Mouse (Mus musculus): ENCODE results near the gene Tmc5. TPM values are rescaled to one million over a fixed set of nuclear protein-coding genes. Genes with fewer than 3 reads are reported as not detected.

Tmc5 gene
- polyA plus RNA-seq, 2 experiments = 0.15 to 0.29 TPM

DNA sequence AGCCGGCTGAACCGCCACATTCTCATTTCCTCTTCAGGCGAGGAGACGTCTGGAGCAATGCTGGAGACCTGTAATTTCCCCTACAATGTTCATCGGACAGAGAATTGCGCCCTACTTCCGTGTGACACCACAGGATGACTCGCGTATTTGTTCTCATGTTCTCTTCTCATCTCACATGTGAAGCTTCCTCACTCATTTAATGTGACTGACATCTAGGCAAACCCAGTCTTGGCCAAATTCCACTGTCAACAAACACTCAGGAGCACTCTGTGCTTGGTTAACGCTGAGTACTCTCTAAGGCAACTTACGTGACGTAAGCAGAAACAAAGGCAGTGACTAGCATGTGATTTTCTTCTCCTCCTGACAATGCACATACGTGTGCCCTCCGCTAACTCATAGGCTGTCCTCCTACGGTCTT, 106.1 kb downstream of the Tmc5 start:
- 0 out of 2 replicates have a peak, but pooled peaks cover 3% of the 10 kb centered on the region for H3K4me1 ChIP-seq (ENCODE audit: control insufficient read depth, insufficient read depth, low read length)
- no peaks in the 10 kb centered on the region for H3K27me3 ChIP-seq (ENCODE audit: control insufficient read depth, insufficient read depth, low read length)
- H3K4me2 ChIP-seq (replicated peaks; ENCODE audit: low read depth, low read length, severe bottlenecking) = no peak overlapping the region
- no peak for TF ChIP-seq POLR2A (IDR thresholded peaks at IDR 0.05; ENCODE audit: borderline replicate concordance, extremely low read depth, insufficient read depth, insufficient read length)
- peaks cover 12% of the 10 kb centered on the region for H3K36me3 ChIP-seq (ENCODE audit: control insufficient read depth, insufficient read depth, low read length)
- H3K9me3 ChIP-seq (ENCODE audit: control insufficient read depth, low read length) = no peaks in the 10 kb centered on the region
- no peak overlapping the region for H3K27ac ChIP-seq (replicated peaks; ENCODE audit: low read depth, low read length)
- no peak for ATAC-seq (ENCODE audit: low FRiP score, low read depth)
- WGBS = 92% methylated on average over 15 of the region's 15 CpGs
- no peak for DNase-seq (ENCODE audit: low spot score)
- H3K9ac ChIP-seq (ENCODE audit: low read depth, low read length, severe bottlenecking) = no peak overlapping the region
- H3K4me3 ChIP-seq (replicated peaks; ENCODE audit: low read length) = no peak overlapping the region

DNA sequence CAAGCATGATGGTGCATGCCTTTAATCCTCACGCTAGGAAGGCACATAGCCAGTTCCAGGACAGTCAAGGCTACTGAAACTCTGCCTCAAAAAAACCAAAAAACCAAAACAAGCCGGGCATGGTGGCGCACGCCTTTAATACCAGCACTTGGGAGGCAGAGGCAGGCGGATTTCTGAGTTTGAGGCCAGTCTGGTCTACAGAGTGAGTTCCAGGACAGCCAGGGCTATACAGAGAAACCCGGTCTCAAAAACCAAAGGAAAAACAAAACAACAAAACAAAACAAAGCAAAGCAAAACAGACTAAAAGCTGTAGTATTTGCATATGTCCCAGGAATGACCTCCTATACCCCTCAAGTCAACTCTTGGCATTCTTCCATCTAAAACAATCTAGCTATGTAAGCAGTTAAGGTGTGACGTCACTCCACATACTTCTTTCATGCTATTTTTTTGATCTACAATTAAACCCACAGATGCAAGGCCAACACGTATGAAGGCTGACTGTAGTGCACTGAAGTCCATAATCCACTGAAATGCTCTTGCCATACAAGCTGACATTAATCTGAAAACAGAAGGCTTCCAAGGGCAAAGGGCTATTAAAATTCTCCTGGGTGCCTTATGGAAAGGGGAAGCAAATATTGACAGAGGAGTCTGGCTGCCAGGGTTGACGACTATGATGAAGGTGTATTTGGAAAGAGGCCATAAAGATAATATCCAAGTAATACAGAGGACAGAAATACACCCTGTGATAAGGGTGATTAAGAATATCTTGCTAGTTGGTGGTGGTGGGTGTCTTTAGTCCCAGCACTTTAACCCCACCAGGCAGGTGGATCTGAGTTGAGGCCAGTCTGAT, 107.1 kb downstream of the Tmc5 start:
- no peak for ATAC-seq (ENCODE audit: low FRiP score, low read depth)
- H3K4me1 ChIP-seq (ENCODE audit: control insufficient read depth, insufficient read depth, low read length) = 0 out of 2 replicates have a peak, but pooled peaks cover 3% of the 10 kb centered on the region
- H3K27ac ChIP-seq (replicated peaks; ENCODE audit: low read depth, low read length) = no peak overlapping the region
- TF ChIP-seq POLR2A (IDR thresholded peaks at IDR 0.05; ENCODE audit: borderline replicate concordance, extremely low read depth, insufficient read depth, insufficient read length) = no peak
- no peaks in the 10 kb centered on the region for H3K9me3 ChIP-seq (ENCODE audit: control insufficient read depth, low read length)
- WGBS = 75% methylated on average over 9 of the region's 9 CpGs
- peaks cover 6% of the 10 kb centered on the region; the same call in 1 of the 2 replicates for H3K36me3 ChIP-seq (ENCODE audit: control insufficient read depth, insufficient read depth, low read length)
- H3K27me3 ChIP-seq (ENCODE audit: control insufficient read depth, insufficient read depth, low read length) = no peaks in the 10 kb centered on the region
- peak overlapping the region; percentile 80 for H3K4me2 ChIP-seq (replicated peaks; ENCODE audit: low read depth, low read length, severe bottlenecking)
- no peak for DNase-seq (ENCODE audit: low spot score)
- H3K4me3 ChIP-seq (replicated peaks; ENCODE audit: low read length) = peak overlapping the region; percentile 87; the same call in 1 of the 2 replicates
- peak overlapping the region; percentile 85 for H3K9ac ChIP-seq (ENCODE audit: low read depth, low read length, severe bottlenecking)

DNA sequence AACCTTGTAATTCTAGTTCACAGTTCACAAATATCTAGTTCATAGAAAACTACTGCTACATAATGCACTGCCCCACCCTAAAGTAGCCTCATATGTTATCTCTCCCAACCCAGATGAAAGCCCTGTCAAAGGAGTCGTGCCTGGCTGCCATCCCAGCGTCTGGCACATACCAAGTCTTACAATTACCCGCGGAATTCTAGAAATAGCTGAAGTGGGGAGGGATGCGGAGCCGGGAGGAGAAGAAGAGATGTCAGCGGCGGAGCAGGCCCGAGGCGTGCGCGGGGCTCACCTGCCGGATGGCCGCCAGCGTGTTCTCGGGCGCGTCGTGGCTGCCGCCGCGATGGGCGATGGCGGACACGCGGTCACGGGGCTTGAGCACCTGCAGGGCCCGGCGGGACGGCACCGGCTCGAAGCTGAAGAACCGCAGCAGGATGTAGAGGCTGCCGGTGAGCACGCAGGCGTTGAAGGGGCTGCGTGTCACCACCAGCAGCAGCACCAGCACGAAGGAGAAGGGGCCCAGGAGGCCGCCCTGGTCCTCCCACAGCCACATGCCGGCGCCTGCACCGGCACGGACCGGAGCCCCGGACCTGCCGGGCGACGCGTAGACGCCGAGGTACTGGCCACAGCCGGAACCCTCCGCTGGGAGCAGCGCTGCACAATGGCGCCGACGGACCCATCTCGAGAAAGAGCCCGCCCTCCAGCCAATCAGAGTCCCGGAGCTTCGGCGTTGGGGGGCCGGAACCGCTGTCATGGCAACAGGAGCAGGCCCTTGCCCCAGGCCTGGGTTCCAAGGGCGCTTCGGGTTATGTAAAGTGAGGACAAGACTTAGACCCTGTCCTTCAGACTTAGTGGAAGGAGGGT, 108.2 kb downstream of the Tmc5 start, which contains the start of gene Gde1:
TSS of gene Gde1 (minus strand) at position 678 of the 861 bp plus-strand sequence.
- peak within 1 kb of the TSS; percentile 61; the same call in 1 of the 2 replicates for H3K27ac ChIP-seq (replicated peaks; ENCODE audit: low read depth, low read length)
- TF ChIP-seq POLR2A (IDR thresholded peaks at IDR 0.05; ENCODE audit: borderline replicate concordance, extremely low read depth, insufficient read depth, insufficient read length) = peak; percentile 71; the same call in 1 of the 2 replicates
- ATAC-seq (ENCODE audit: low FRiP score, low read depth) (peak; percentile 97), DNase-seq (ENCODE audit: low spot score) (peak; percentile 90)
- H3K4me3 ChIP-seq (replicated peaks; ENCODE audit: low read length) = peak within 1 kb of the TSS; percentile 87
- peaks cover 6% of the 10 kb centered on the region; the same call in 1 of the 2 replicates for H3K36me3 ChIP-seq (ENCODE audit: control insufficient read depth, insufficient read depth, low read length)
- WGBS = 0% methylated on average over 48 of the region's 66 CpGs
- H3K9ac ChIP-seq (ENCODE audit: low read depth, low read length, severe bottlenecking) = peak within 1 kb of the TSS; percentile 85
- H3K4me2 ChIP-seq (replicated peaks; ENCODE audit: low read depth, low read length, severe bottlenecking) = peak within 1 kb of the TSS; percentile 80
- H3K4me1 ChIP-seq (ENCODE audit: control insufficient read depth, insufficient read depth, low read length) = 0 out of 2 replicates have a peak, but pooled peaks cover 3% of the 10 kb centered on the region
- H3K27me3 ChIP-seq (ENCODE audit: control insufficient read depth, insufficient read depth, low read length) = no peaks in the 10 kb centered on the region
- H3K9me3 ChIP-seq (ENCODE audit: control insufficient read depth, low read length) = no peaks in the 10 kb centered on the region

DNA sequence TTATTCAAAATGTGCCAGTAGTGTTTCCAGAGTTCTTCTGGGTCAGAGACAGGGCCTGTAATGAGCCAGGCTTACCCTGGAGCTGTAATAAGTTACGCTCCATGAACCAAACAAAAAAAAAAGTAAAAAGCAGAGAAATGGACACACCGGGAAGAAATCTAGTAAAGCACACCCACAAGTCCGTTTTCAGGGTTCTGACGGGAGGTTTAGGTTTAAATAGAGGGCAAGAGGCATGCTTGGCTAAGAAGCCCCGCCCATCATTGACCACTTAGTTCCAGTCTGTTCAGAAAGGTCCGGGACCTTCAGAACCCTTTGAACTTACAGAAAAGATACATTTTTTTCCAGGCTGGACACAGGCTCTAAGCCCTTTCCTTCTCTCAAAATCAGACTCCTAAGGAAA, 109.0 kb downstream of the Tmc5 start:
- DNase-seq (ENCODE audit: low spot score) = no peak
- Histone ChIP-seq H3K27ac (replicated peaks; ENCODE audit: low read depth, low read length) (no peak overlapping the region), H3K4me3 (replicated peaks; ENCODE audit: low read length) (peak overlapping the region; percentile 87), H3K9ac (ENCODE audit: low read depth, low read length, severe bottlenecking) (peak overlapping the region; percentile 85; the same call in 1 of the 2 replicates), H3K36me3 (ENCODE audit: control insufficient read depth, insufficient read depth, low read length) (peaks cover 6% of the 10 kb centered on the region; the same call in 1 of the 2 replicates), H3K9me3 (ENCODE audit: control insufficient read depth, low read length) (no peaks in the 10 kb centered on the region), H3K27me3 (ENCODE audit: control insufficient read depth, insufficient read depth, low read length) (no peaks in the 10 kb centered on the region), H3K4me2 (replicated peaks; ENCODE audit: low read depth, low read length, severe bottlenecking) (peak overlapping the region; percentile 80), H3K4me1 (ENCODE audit: control insufficient read depth, insufficient read depth, low read length) (0 out of 2 replicates have a peak, but pooled peaks cover 3% of the 10 kb centered on the region)
- WGBS = 35% methylated on average over 6 of the region's 6 CpGs
- TF ChIP-seq POLR2A (IDR thresholded peaks at IDR 0.05; ENCODE audit: borderline replicate concordance, extremely low read depth, insufficient read depth, insufficient read length) = no peak
- no peak for ATAC-seq (ENCODE audit: low FRiP score, low read depth)

DNA sequence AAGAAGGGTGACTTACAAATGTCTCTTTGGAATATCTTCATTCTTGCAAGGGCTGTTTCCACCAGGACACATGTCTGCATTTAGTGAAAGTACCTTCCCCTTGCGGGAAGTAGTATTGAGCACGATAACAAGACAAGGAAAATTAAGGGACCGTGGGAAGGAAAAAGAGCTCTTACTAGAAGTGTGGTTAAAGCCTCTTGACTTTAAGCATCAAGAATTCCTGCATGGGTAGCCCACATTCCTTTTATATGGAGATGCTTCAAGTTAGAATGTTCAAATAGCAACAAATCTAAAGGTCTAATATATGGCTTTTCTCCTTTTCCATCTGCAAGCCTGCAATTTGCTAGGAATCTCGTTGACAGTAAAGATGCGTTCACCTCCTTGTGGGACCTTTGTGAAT, 109.4 kb downstream of the Tmc5 start:
- Histone ChIP-seq H3K27ac (replicated peaks; ENCODE audit: low read depth, low read length) (no peak overlapping the region), H3K4me3 (replicated peaks; ENCODE audit: low read length) (no peak overlapping the region), H3K4me2 (replicated peaks; ENCODE audit: low read depth, low read length, severe bottlenecking) (no peak overlapping the region), H3K4me1 (ENCODE audit: control insufficient read depth, insufficient read depth, low read length) (0 out of 2 replicates have a peak, but pooled peaks cover 3% of the 10 kb centered on the region), H3K9ac (ENCODE audit: low read depth, low read length, severe bottlenecking) (no peak overlapping the region), H3K36me3 (ENCODE audit: control insufficient read depth, insufficient read depth, low read length) (peaks cover 6% of the 10 kb centered on the region; the same call in 1 of the 2 replicates), H3K9me3 (ENCODE audit: control insufficient read depth, low read length) (no peaks in the 10 kb centered on the region), H3K27me3 (ENCODE audit: control insufficient read depth, insufficient read depth, low read length) (no peaks in the 10 kb centered on the region)
- 88% methylated on average over 5 of the region's 5 CpGs for WGBS
- no peak for TF ChIP-seq POLR2A (IDR thresholded peaks at IDR 0.05; ENCODE audit: borderline replicate concordance, extremely low read depth, insufficient read depth, insufficient read length)
- DNase-seq (ENCODE audit: low spot score) = no peak
- no peak for ATAC-seq (ENCODE audit: low FRiP score, low read depth)

Data from limb, embryonic 14.5 days (tissue).